Mouse (Mus musculus) thymus, adult 18-20 months (tissue): ENCODE measurements around the gene Relt.
A peak's percentile ranks its signal among the peaks of the same experiment; 100 is the strongest.

ENCODE experiments used
- DNase-seq, 2 experiments: peaks; one replicate each; pipeline ENCODE4 v3.0.0; 2022; ENCODE audit warnings: mixed read lengths in 2 of 2

The Relt gene

GRCm38 (mm10) chr7:100862828-100863638 is at the start of gene Relt:
Relt (minus strand) TSS chr7:100863446.
- peak; percentile 92 for DNase-seq

DNA sequence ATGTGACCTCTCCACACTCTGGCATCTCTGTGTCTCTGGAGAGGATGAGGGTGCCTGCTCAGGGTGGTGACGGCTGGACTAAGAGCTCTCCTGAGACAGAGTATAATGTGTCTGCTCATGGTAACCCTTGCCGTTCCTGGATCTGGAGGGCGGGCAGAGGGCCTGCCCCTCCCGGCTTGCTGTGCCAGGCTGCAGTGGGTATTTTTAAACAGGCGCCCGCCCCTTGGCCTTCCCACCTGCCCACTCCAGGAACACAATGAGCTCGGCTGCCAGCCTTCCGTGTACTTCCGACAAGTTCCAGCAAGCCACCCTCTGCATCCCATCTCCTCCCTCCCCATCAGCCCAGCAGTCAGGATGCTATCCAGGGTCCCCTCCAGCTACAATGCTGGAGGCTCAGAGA is 48.5 kb upstream of the Relt start:
- DNase-seq, result no peak

- DNase-seq, result no peak
Observed at GRCm38 (mm10) chr7:100911246-100911770, 48.1 kb upstream of the Relt start.

GRCm38 (mm10) chr7:100908567-100908966 is 45.3 kb upstream of the Relt start:
- no peak for DNase-seq

DNA sequence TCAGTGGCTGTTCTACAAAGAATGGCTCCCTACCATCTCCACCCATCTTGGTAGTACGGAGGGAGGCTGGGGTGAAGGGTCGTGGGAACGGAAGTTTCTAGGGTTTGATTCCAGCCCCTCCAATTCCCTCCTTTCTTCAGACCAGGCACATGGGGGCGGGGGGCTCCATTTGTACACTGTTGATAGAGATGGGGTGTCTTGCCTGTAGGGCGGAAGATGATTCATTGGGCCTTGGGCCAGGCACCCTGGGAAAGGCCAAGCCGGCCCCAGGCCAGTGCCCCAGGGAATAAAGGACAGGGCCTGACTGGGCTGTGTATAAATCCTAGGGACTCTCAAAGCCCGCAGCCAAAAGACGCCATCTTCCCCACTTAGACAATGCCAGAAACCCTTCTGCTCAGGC is 44.8 kb upstream of the Relt start:
- DNase-seq, result no peak

DNA sequence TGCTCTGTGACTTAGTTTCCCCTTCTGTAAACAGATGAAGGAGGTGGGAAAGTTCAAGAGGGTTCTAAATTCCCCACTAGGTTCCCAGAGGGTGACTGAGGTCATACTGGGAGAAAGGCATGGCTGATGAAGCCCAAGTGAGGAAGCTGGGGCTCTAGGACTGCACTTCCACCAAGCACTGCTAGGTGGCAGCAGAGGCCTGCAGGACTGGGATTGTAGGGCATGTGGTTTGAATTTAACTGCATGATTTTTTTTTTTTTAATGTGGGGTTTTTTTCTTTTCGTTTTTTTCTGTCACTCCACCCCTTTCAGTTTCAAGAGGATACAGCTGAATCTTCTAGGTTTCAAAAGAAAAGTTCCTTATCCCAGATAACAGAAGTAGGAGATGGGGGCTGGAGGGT is 44.0 kb upstream of the Relt start:
- peak in 1 of 2 experiments; percentile 42 for DNase-seq

- DNase-seq, result no peak
Observed at GRCm38 (mm10) chr7:100906029-100906789, 43.0 kb upstream of the Relt start.

- DNase-seq, result no peak
Observed at GRCm38 (mm10) chr7:100905037-100905436, 41.8 kb upstream of the Relt start.

DNA sequence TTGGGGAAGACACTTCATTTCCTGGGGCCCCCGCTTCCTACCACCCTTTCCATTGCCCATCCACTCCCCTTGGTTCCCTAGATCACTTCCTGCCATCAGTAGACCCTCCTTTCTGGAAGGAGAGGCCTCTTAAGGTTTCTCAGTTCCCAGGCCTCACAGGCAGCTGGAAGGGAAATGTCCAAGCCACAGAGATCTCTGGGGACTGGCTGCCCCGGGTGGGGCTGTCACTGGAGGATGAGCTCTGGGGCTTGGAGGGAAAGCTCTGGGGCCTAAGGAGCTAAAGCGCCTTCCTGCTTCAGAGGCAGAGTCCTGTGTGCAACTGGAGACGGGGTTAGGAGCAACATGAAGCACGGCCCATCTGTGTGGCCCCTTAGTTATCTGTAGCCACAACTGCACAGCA is 41.4 kb upstream of the Relt start:
- DNase-seq, result no peak

DNA sequence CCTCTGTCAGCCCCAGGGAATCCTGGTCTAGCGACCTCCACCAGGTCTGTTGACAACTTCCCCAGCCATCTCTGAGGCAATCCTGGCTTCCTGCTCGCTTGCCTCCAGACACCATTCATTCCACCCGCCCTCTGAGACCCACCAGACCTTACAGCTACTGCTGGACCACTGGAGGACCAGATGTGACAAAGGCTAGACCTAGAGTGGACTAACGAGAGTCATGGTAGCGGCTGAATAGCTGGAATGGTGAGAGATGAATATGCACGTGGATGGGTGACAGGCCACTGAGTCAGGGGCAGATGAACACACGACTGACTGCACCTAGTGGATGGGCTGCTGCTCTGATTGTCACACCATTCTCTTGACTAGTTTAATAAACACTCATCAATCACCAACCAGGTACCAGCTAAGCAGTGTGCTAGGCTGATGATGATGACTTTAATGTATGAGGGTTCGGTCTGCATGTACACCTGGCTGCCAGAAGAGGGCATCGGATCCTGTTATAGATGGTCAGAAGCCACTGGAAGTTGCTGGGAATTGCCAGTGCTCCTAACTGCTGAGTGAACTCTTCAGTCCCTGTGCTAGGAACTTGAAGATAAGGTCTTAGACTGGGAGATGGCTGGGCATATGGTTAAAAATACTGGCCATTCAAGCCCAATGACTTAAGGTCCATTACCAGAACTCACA is 39.3 kb upstream of the Relt start:
- no peak for DNase-seq

DNA sequence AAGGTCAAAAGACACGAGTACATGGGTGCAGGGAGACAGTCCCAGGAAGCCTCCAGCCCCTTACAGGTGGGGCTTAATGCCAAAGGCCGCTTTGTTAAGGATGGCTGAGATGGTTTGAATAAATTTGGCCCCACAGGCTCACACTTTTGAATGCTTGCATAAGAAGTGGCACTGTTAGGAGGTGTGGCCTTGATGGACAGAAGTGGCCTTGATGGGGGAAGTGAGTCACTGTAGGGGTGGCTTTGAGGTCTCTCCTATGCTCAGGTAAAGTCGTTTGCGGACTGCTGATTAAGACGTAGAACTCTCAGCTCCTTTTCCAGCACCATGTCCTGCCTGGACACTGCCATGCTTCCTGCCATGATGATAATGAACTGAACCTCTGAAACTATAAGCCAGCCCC is 34.6 kb upstream of the Relt start:
- no peak for DNase-seq

GRCm38 (mm10) chr7:100894833-100895226 is 31.6 kb upstream of the Relt start:
- no peak for DNase-seq

DNA sequence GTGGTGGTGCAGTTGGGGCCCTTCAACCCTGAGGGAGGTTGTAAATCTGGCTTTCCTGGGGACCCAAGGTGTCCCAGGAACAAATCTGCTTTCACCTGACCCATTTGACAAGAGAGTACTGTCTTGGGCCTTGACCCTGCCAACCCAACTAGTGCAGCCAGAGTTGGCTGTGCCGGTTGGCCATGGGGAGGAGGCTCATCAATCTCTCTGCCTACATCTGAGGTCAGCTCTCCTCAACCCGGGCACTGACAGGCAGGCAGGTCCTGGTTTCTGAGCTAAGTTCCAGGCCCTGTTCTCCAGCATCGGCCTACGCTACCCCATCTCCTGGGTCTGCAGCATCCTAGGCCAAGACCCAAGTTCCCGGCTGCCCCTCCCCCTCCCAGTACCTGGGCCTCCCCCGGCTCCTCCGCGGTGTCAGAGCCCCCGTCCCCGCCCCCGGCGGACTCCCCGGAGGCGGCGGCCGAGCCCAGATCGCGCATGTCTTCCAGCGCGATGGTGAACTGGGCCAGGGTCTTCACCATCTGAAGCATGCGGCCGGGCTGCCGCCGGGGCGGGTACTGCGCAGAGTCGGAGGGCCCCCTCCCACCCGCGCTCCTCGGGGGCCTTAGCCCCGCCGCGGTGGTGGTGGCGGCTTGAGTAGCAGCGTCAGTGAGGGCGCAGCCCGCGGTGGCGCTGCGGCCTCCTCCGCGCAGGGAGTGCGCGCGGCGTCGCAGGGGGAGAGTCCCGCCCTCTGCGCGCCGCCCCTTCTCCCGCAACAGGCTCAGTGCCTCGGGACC is 31.0 kb upstream of the Relt start:
- DNase-seq, result peak in 1 of 2 experiments; percentile 12

DNA sequence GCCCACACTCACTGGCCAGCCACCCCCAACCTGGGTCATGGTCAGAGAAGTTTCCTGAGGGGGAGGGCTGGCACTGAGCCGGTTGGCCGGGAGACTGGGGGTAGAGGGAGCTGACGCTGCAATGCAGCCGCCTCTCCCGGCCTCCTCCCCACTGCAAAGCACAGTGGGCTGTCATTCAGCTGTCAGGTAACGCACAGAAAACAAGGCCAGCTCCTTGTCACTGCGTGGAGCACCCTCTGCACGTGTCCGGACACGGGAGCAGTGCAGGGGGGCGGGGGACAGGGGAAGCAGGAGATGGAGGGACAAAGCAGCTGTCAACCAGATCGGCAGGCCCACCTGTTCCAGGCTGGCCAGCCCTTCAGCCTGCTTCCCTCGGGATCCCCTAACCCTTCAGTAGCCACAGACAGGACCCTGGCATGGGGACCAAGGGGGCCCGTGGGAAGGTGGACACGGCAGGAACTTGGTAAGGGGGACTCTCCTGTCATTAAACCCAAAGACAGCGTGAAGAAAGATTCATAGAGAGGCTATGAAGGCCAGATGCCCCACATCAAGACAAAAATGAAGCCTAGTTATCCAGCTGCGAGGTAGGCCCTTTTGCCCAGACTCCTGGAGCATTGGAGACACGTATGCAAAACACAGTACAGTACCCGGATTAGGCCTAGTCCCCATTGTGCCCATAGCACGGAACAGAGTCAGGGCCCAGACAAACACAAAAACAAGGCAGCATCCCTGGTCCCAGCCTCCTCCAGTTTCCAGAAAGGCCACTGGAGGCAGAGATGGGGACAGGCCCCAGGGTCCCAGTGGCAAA is 30.2 kb upstream of the Relt start:
- no peak for DNase-seq

GRCm38 (mm10) chr7:100886535-100886934 is 23.3 kb upstream of the Relt start:
- no peak for DNase-seq

- DNase-seq, result no peak
Observed at GRCm38 (mm10) chr7:100884460-100884859, 21.2 kb upstream of the Relt start.

- DNase-seq, result no peak
Observed at GRCm38 (mm10) chr7:100881950-100882349, 18.7 kb upstream of the Relt start.

DNA sequence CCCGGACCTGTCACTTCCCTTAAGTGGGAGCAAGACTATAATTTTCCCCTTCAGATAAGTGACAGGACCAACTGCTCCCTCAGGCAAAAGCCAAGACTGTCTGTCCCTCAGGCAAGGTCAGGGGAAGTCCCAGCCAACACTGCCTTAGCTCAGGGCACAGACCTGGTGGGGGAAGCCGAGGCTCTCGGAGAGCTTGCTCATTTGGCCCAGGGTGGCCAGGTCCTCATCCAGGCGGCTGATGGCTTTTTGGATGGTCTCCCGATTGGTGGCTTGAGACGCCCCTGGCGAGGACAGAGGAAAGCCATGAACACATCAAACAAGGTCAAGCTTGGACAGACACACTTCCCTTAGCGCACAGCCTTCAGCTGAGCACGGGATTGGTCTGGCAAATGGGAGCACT is 18.3 kb upstream of the Relt start:
- DNase-seq, result no peak

GRCm38 (mm10) chr7:100879595-100879994 is 16.3 kb upstream of the Relt start:
- DNase-seq, result peak; percentile 31 to 37

DNA sequence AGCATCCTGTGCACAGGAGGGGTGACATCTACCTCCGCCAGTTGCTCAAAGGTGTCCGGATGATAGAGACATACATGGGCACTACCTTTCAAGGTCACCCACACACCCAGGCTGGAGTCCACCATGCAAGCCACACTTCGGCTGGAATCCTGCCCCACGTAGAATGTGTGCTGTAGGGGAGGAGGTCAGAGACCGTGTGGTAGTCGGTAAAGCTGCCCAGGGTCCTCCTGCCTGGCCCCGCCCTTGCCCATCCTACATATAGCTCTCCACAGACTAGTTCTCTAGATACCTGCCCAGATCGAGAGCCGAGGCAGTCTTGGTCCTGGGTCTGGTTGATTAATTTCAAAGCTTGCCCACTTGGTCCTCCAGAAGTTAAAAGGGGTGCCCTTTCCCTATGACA is 13.5 kb upstream of the Relt start:
- DNase-seq, result no peak

DNA sequence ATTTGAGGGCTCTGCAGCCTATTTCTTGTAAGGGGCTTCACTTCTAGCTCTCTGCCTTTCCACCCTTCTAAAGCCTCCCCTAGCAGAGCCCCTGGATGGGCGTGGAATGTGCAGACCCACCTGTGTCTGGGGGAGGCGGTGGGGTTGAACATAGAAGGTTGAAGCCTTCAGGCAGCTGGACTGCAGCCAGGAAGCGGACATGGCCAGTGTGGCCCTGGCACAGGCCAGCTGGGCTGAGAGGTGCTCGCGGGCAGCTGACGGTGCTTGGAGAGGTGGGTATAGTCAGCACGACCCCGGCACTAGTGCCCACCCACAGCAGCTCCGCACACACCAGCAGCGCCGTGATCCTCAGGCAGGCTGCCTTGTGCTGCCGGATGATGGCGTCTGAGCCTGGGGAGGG is 13.0 kb upstream of the Relt start:
- no peak for DNase-seq

GRCm38 (mm10) chr7:100875822-100876221 is 12.6 kb upstream of the Relt start:
- DNase-seq, result no peak
